Mouse (Mus musculus) kidney, adult 2 months (tissue): ENCODE measurements around the gene Cldn4. TPM values are rescaled to one million over a fixed set of nuclear protein-coding genes. Genes with fewer than 3 reads are reported as not detected.
"Not testable (repeated sequence)": the region's sequence is repeated elsewhere in the genome, so short reads cannot be mapped to it uniquely, and the experiment has no call there.

Experiments
- DNase-seq: peaks from one replicate; pipeline ENCODE4 v3.0.0; 2021
- H3K27ac ChIP-seq: fragments of 200-500 bp; 2 replicates; pipeline ENCODE4 v1.5.1; 2012; ENCODE audit warnings: low read depth, low read length, control low read depth, inconsistent platforms; ENCODE audit not compliant: insufficient read depth
- H3K27me3 ChIP-seq: fragments of 200-500 bp; replicated peaks from 2 replicates; pipeline ENCODE4 v1.6.1; 2012; ENCODE audit warnings: mild to moderate bottlenecking, moderate library complexity, low read length, inconsistent platforms; ENCODE audit not compliant: control insufficient read depth, insufficient read depth
- H3K36me3 ChIP-seq: fragments of 200-500 bp; 2 replicates; pipeline ENCODE4 v1.6.1; 2012; ENCODE audit warnings: mild to moderate bottlenecking, moderate library complexity, low read length, inconsistent platforms; ENCODE audit not compliant: control insufficient read depth, insufficient read depth
- H3K4me1 ChIP-seq: fragments of 200-500 bp; 2 replicates; pipeline ENCODE4 v1.6.1; 2011; ENCODE audit warnings: low read length; ENCODE audit not compliant: control insufficient read depth, insufficient read depth
- H3K4me3 ChIP-seq: fragments of 200-500 bp; 2 replicates; pipeline ENCODE4 v1.5.1; 2011; ENCODE audit warnings: mild to moderate bottlenecking, low read depth, low read length, control low read depth; ENCODE audit not compliant: insufficient read depth
- CTCF ChIP-seq: fragments of 200-500 bp; conservative IDR thresholded peaks from 2 replicates; pipeline ENCODE4 v1.5.1; 2011; ENCODE audit warnings: low read depth, mild to moderate bottlenecking, control low read depth, low read length, moderate library complexity, mixed read lengths; ENCODE audit not compliant: insufficient read depth, insufficient read length
- POLR2A ChIP-seq: fragments of 200-500 bp; IDR thresholded peaks from one replicate; pipeline ENCODE4 v1.6.1; 2011; ENCODE audit warnings: low read depth, low read length, control low read depth
- WGBS: fragments of 180-500 bp; shearing (Covaris S2); methylation state at CpG from one replicate; pipeline ENCODE4 v1.1.7; 2018; 5-methylcytosine and 5-hydroxymethylcytosine counted together
- polyA plus RNA-seq: library from polyadenylated mRNA; depleted of rRNA; stranded (reverse); fragments of >200 nt; gene quantifications from 2 replicates; pipeline ENCODE4 v1.2.3, GENCODE M21; 2012

Gene Cldn4
- polyA plus RNA-seq, 1 experiment: 37.5 TPM

DNA sequence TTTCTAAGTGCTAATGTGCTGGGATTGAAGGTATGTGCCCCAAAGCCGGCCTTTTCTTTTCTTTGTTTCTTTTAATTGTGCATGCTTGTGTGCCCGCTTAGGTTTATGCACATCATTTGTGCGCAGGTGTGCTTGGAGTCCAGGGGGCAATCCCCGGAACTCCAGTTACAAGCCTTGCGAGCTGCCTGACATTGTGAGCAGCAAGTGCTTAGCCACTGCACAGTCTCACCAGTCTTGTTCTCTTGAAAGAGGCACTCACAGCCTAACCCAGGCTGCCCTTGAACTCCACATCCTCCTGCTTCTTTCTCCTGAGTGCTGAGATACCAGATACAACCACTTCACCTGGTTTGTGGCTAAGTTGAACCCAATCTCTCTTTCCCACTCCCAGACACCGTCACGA is 26.8 kb upstream of the Cldn4 start:
- H3K36me3 ChIP-seq: no peaks in the 10 kb centered on the region
- WGBS: 90% methylated on average over 7 of the region's 7 CpGs
- no peaks in the 10 kb centered on the region for H3K27me3 ChIP-seq
- no peak overlapping the region for H3K27ac ChIP-seq
- no peak for DNase-seq
- H3K4me1 ChIP-seq: no peaks in the 10 kb centered on the region
- no peak overlapping the region for H3K4me3 ChIP-seq
- TF ChIP-seq POLR2A (no peak), CTCF (no peak)

GRCm38 (mm10) chr5:134973081-134973480 is 26.3 kb upstream of the Cldn4 start:
- Histone ChIP-seq H3K36me3 (no peaks in the 10 kb centered on the region), H3K27me3 (no peaks in the 10 kb centered on the region), H3K4me1 (no peaks in the 10 kb centered on the region), H3K27ac (no peak overlapping the region), H3K4me3 (no peak overlapping the region)
- no peak for TF ChIP-seq POLR2A
- TF ChIP-seq CTCF: no peak
- DNase-seq: no peak

DNA sequence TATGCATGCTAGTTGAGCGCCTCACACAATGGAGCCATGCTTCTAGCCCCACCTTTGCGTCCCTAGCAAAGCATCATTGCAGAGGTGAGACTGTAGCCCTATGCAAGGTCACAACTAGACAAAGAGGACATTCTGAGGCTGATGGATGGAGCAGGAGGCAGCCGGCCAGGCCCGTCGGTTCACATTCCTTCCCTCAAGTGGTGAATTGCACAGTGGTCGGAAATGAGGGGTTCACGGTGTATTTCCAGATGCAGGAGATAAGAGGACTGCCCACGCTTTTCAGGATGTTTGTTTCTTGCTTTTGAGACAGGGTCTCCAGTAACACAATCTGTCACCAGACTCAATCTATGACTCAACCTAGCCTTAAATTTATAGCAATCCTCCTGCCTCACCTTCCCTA is 23.9 kb upstream of the Cldn4 start:
- H3K4me3 ChIP-seq: no peak overlapping the region
- H3K27me3 ChIP-seq: no peaks in the 10 kb centered on the region
- H3K36me3 ChIP-seq: no peaks in the 10 kb centered on the region
- TF ChIP-seq CTCF: no peak
- no peak for TF ChIP-seq POLR2A
- H3K4me1 ChIP-seq: no peaks in the 10 kb centered on the region
- no peak for DNase-seq
- H3K27ac ChIP-seq: no peak overlapping the region
- 64% methylated on average over 8 of the region's 8 CpGs for WGBS

- no peak for DNase-seq
- Histone ChIP-seq H3K27ac (no peak overlapping the region), H3K4me1 (no peaks in the 10 kb centered on the region), H3K36me3 (no peaks in the 10 kb centered on the region), H3K4me3 (no peak overlapping the region), H3K27me3 (no peaks in the 10 kb centered on the region)
- TF ChIP-seq POLR2A: no peak
- WGBS: 69% methylated on average over 20 of the region's 20 CpGs
These were observed 20.6 kb upstream of the Cldn4 start for GRCm38 (mm10) chr5:134967164-134967944.

DNA sequence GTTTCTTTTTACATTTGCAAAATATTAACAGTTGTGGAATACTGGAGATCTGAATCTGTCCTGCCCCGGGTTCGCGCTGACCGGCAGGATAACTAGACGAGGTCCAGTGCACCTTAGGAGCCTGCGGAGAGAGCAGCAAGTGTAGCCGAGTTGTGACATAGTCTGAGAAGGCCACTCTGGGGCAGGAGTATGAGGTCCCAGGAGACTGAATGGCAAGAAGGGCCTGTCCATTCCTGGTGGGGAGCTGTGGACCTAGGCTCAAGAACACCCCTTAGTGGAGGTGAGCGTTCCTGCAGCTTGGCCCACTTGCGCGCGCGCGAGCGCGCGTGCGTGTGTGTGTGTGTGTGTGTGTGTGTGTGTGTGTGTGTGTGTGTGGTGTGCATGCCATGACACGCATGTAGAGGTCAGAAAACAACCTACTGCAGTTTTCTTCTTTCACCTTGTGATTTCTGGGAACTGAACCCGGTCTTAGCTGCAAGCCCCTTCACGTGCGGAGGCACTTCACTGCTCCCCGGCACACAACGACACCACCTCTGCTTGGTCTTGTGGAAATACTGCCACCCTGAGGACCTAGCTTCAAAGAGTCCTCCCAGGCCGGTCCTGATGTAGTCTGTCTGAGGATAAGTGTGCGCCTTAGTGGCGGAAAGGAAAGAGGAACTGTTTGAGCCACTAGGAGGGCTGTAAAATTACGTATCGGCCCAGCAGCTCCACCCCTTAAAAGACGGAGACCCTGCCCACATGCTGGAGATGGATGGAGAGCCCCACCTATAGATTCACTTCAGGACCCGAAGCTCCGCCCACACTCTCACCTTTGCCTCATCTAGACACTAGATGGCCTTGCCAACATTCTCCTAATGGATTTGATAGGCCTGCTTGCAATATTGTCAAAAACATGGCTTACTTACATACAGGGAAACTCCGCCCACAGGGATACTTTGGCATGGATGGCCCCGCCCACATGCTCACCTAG is 19.4 kb upstream of the Cldn4 start:
- no peaks in the 10 kb centered on the region for H3K4me1 ChIP-seq
- peak; percentile 61 for DNase-seq
- whole genome bisulfite sequencing: 7% methylated on average over 33 of the region's 33 CpGs
- TF ChIP-seq CTCF: peak; percentile 53
- TF ChIP-seq POLR2A: no peak
- no peaks in the 10 kb centered on the region for H3K27me3 ChIP-seq
- no peaks in the 10 kb centered on the region for H3K36me3 ChIP-seq
- peak overlapping the region; percentile 15; the same call in 1 of the 2 replicates for H3K4me3 ChIP-seq
- H3K27ac ChIP-seq: no peak overlapping the region

- H3K27ac ChIP-seq: no peak overlapping the region
- H3K4me3 ChIP-seq: no peak overlapping the region
These were observed 18.7 kb upstream of the Cldn4 start for GRCm38 (mm10) chr5:134965473-134965851.

DNA sequence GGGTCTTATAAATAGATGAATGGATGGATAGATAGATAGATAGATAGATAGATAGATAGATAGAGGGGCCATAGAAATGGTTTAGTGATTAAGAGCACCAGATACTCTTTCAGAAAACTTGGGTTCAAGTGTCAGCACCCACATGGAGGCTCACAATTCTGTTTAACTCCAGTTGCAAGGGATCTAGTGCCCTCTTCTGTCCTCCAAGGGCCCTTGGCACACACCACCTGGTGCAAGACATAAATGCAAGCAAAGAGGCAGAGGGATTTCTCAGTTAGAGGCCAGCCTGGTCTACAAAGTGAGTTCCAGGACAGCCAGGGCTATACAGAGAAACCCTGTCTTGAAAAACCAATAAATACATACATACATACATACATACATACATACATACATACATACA is 17.9 kb upstream of the Cldn4 start:
- not testable (repeated sequence) for H3K36me3 ChIP-seq, H3K27me3 ChIP-seq, H3K4me1 ChIP-seq, H3K27ac ChIP-seq, H3K4me3 ChIP-seq, DNase-seq

More at GRCm38 (mm10) chr5:134965473-134965851, 18.7 kb upstream of the Cldn4 start:
- TF ChIP-seq CTCF (peak; percentile 86), POLR2A (no peak)
- 5% methylated on average over 10 of the region's 10 CpGs for WGBS
- no peaks in the 10 kb centered on the region for H3K36me3 ChIP-seq
- H3K4me1 ChIP-seq: no peaks in the 10 kb centered on the region
- no peaks in the 10 kb centered on the region for H3K27me3 ChIP-seq
- DNase-seq: peak; percentile 84
